In the genomic region with DNA sequence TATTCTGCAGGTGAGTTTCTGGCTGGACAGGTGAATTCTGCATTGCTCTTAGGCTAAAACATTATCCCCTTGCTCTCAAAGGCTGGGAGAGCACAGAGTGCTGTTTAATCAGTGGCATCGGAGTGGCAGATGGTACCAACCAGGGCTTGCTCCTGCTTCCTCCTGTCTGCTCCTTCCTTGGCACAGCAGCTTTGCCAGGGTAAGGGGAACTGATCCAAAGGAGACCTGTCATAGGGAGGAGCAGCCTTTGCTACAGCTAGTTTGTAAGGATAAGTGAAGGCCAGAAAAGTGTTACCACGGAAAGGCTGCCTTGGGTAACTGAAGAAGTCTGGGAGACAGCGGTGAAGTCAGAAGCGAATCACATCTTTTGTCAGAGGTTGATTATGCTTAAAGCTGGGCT, we compare ENCODE assay signal across 18 mouse cellular contexts. TPM values are rescaled to one million over a fixed set of nuclear protein-coding genes. Genes with fewer than 3 reads are reported as not detected.
DNase-seq lines count a peak whose midpoint lies in the region; ATAC-seq and TF ChIP-seq lines count a peak whose summit lies in the region.
"Had no signal": no experiment of that assay in that cellular context is flagged by ENCODE, and none has a peak within 500 bp of the region (broad histone marks: within the 10 kb centered on the region; RNA-seq: fewer than 3 reads in every experiment).

No protein-coding gene starts in this region.

- no peak for TF ChIP-seq CTCF in kidney, adult 2 months (conservative IDR thresholded peaks at IDR 0.05; ENCODE audit: insufficient read depth, insufficient read length, low read depth, low read length)

- no peak for DNase-seq in hindbrain, embryonic 14.5 days (ENCODE audit: low spot score)
- DNase-seq in hindbrain, embryonic 11.5 days (ENCODE audit: low spot score) = no peak
- peak; percentile 82 for DNase-seq in cerebellum, adult 11 months
- DNase-seq in cerebellum, adult 8-10 months = peak; percentile 85
- DNase-seq in kidney, adult 2 months = no peak
- DNase-seq in frontal cortex, adult 2 months (ENCODE audit: extremely low spot score in 1 of 2, low spot score in 1 of 2) = no peak
- DNase-seq: gastrocnemius, adult 2 months; kidney, postnatal 4 days; layer of hippocampus, adult 9-11 months; liver, embryonic 13.5 days; lung, postnatal 4 days; right cerebral cortex, postnatal 4 days had no signal

- 0 out of 2 replicates have a peak overlapping the region, but pooled peaks have one; percentile 29 for H3K27ac ChIP-seq in hindbrain, embryonic 14.5 days
- H3K27ac ChIP-seq in hindbrain, embryonic 11.5 days (ENCODE audit: low read depth, low read length) = no peak overlapping the region
- no peak overlapping the region; the same call in 1 of the 2 replicates for H3K27ac ChIP-seq in hindbrain, embryonic 16.5 days (ENCODE audit: low read depth, low read length)
- no peak overlapping the region for H3K27ac ChIP-seq in kidney, adult 2 months (ENCODE audit: insufficient read depth, low read depth, low read length)
- H3K27ac ChIP-seq: gastrocnemius, adult 2 months; heart, embryonic 13.5 days; kidney, embryonic 15.5 days; limb, embryonic 13.5 days; liver, embryonic 13.5 days; lung, embryonic 15.5 days; neural tube, embryonic 12.5 days had no signal

- no peaks in the 10 kb centered on the region for H3K36me3 ChIP-seq in hindbrain, embryonic 14.5 days (replicated peaks; ENCODE audit: control insufficient read depth, insufficient read depth)
- H3K36me3 ChIP-seq in hindbrain, embryonic 11.5 days (ENCODE audit: control insufficient read depth, insufficient read depth, low read length) = no peaks in the 10 kb centered on the region
- no peaks in the 10 kb centered on the region for H3K36me3 ChIP-seq in hindbrain, embryonic 16.5 days (ENCODE audit: control insufficient read depth, insufficient read depth, low read length)
- no peaks in the 10 kb centered on the region for H3K36me3 ChIP-seq in kidney, adult 2 months (ENCODE audit: control insufficient read depth, insufficient read depth, low read length)
- H3K36me3 ChIP-seq: heart, embryonic 13.5 days; kidney, embryonic 15.5 days; limb, embryonic 13.5 days; liver, embryonic 13.5 days; lung, embryonic 15.5 days; neural tube, embryonic 12.5 days had no signal

- H3K9me3 ChIP-seq in hindbrain, embryonic 14.5 days (ENCODE audit: control insufficient read depth, low read length) = no peaks in the 10 kb centered on the region
- no peaks in the 10 kb centered on the region for H3K9me3 ChIP-seq in hindbrain, embryonic 11.5 days (ENCODE audit: control insufficient read depth, low read length)
- H3K9me3 ChIP-seq in hindbrain, embryonic 16.5 days (ENCODE audit: control insufficient read depth, low read length) = no peaks in the 10 kb centered on the region
- H3K9me3 ChIP-seq: heart, embryonic 13.5 days; kidney, embryonic 15.5 days; limb, embryonic 13.5 days; liver, embryonic 13.5 days; lung, embryonic 15.5 days; neural tube, embryonic 12.5 days had no signal

- TF ChIP-seq POLR2A in kidney, adult 2 months (IDR thresholded peaks at IDR 0.05; ENCODE audit: low read depth, low read length) = no peak

- H3K4me1 ChIP-seq in hindbrain, embryonic 14.5 days (replicated peaks; ENCODE audit: control insufficient read depth, insufficient read depth, low read length) = no peaks in the 10 kb centered on the region
- no peaks in the 10 kb centered on the region for H3K4me1 ChIP-seq in hindbrain, embryonic 11.5 days (replicated peaks; ENCODE audit: control insufficient read depth, insufficient read depth, low read length)
- peaks cover 4% of the 10 kb centered on the region for H3K4me1 ChIP-seq in hindbrain, embryonic 16.5 days (ENCODE audit: control insufficient read depth, insufficient read depth, low read depth, low read length)
- H3K4me1 ChIP-seq in kidney, adult 2 months (ENCODE audit: control insufficient read depth, insufficient read depth, low read length) = no peaks in the 10 kb centered on the region
- H3K4me1 ChIP-seq: kidney, embryonic 15.5 days; liver, embryonic 13.5 days; lung, embryonic 15.5 days; neural tube, embryonic 12.5 days had no signal

- WGBS in hindbrain, embryonic 14.5 days = 86% methylated on average over 4 of the region's 4 CpGs
- 90% methylated on average over 4 of the region's 4 CpGs for WGBS in hindbrain, embryonic 11.5 days
- WGBS in hindbrain, embryonic 16.5 days = 72% methylated on average over 4 of the region's 4 CpGs
- 93% methylated on average over 4 of the region's 4 CpGs for WGBS in kidney, adult 2 months

- no peak overlapping the region for H3K4me3 ChIP-seq in hindbrain, embryonic 14.5 days (replicated peaks; ENCODE audit: low read length)
- no peak overlapping the region for H3K4me3 ChIP-seq in hindbrain, embryonic 11.5 days (ENCODE audit: low read depth, low read length)
- H3K4me3 ChIP-seq in hindbrain, embryonic 16.5 days (ENCODE audit: low read length) = no peak overlapping the region
- no peak overlapping the region for H3K4me3 ChIP-seq in kidney, adult 2 months (ENCODE audit: insufficient read depth, low read depth, low read length)
- H3K4me3 ChIP-seq: gastrocnemius, adult 2 months; heart, embryonic 13.5 days; kidney, embryonic 15.5 days; limb, embryonic 13.5 days; liver, embryonic 13.5 days; lung, embryonic 15.5 days; neural tube, embryonic 12.5 days had no signal

- no peak overlapping the region for H3K4me2 ChIP-seq in hindbrain, embryonic 14.5 days (replicated peaks)
- no peak overlapping the region for H3K4me2 ChIP-seq in hindbrain, embryonic 11.5 days (replicated peaks; ENCODE audit: low read depth, low read length)
- H3K4me2 ChIP-seq in hindbrain, embryonic 16.5 days (ENCODE audit: low read length) = no peak overlapping the region
- H3K4me2 ChIP-seq: heart, embryonic 13.5 days; kidney, embryonic 15.5 days; limb, embryonic 13.5 days; liver, embryonic 13.5 days; lung, embryonic 15.5 days; neural tube, embryonic 12.5 days had no signal

- no peaks in the 10 kb centered on the region for H3K27me3 ChIP-seq in hindbrain, embryonic 14.5 days (ENCODE audit: control insufficient read depth, insufficient read depth, low read length)
- H3K27me3 ChIP-seq in hindbrain, embryonic 11.5 days (ENCODE audit: control insufficient read depth, insufficient read depth, low read length) = no peaks in the 10 kb centered on the region
- no peaks in the 10 kb centered on the region for H3K27me3 ChIP-seq in hindbrain, embryonic 16.5 days (replicated peaks; ENCODE audit: control insufficient read depth, insufficient read depth, low read length)
- no peaks in the 10 kb centered on the region for H3K27me3 ChIP-seq in kidney, adult 2 months (replicated peaks; ENCODE audit: control insufficient read depth, insufficient read depth, low read length)
- H3K27me3 ChIP-seq: heart, embryonic 13.5 days; kidney, embryonic 15.5 days; liver, embryonic 13.5 days; lung, embryonic 15.5 days; neural tube, embryonic 12.5 days had no signal

- ATAC-seq in hindbrain, embryonic 14.5 days (ENCODE audit: low FRiP score) = no peak
- no peak for ATAC-seq in hindbrain, embryonic 11.5 days (ENCODE audit: low FRiP score)
- ATAC-seq in hindbrain, embryonic 16.5 days = 0 out of 2 replicates have a peak, but pooled peaks have one; percentile 60

- H3K9ac ChIP-seq in hindbrain, embryonic 14.5 days = no peak overlapping the region
- H3K9ac ChIP-seq in hindbrain, embryonic 11.5 days (ENCODE audit: low read depth, low read length) = no peak overlapping the region
- H3K9ac ChIP-seq in hindbrain, embryonic 16.5 days (ENCODE audit: low read depth, low read length) = no peak overlapping the region
- H3K9ac ChIP-seq: heart, embryonic 13.5 days; kidney, embryonic 15.5 days; limb, embryonic 13.5 days; liver, embryonic 13.5 days; lung, embryonic 15.5 days; neural tube, embryonic 12.5 days had no signal

RNA-seq across cellular contexts. Expression of a gene that starts 57.0 kb away (rescaled TPM):
- 54.1 and 56.2 TPM in 2 replicates for polyA plus RNA-seq in hindbrain, embryonic 14.5 days (2014; fragmentation: Nextera tagmentation; extraction: Ambion mirVana)
- 36.7 and 39.7 TPM in 2 replicates for polyA plus RNA-seq in hindbrain, embryonic 11.5 days (2014; fragmentation: Nextera tagmentation; extraction: Ambion mirVana)
- 45.8 and 50.5 TPM in 2 replicates for polyA plus RNA-seq in hindbrain, embryonic 16.5 days (2015; fragmentation: Nextera tagmentation; extraction: Ambion mirVana)
- polyA plus RNA-seq in kidney, adult 2 months (2012; rRNA removed) = 19.8 and 26.9 TPM in 2 replicates
- polyA plus RNA-seq in frontal cortex, adult 2 months (2012; rRNA removed) = 76.9 and 82.6 TPM in 2 replicates

Comparison
In these comparisons a context has a peak if more than half of its experiments do, and no peak if none do; other contexts are left out.
1. DNase-seq: peak in cerebellum, adult 11 months (single experiment) and cerebellum, adult 8-10 months (single experiment); none in hindbrain, embryonic 14.5 days (single experiment), hindbrain, embryonic 11.5 days (single experiment), kidney, adult 2 months (single experiment) and frontal cortex, adult 2 months (0 of 2).